Mouse (Mus musculus) midbrain, embryonic 16.5 days (tissue): ENCODE results near the gene Atrnl1. TPM values are rescaled to one million over a fixed set of nuclear protein-coding genes. Genes with fewer than 3 reads are reported as not detected.

ENCODE experiments used
- ATAC-seq: fragments of 200-750 bp; cut with Nextera tagmentation; 2 replicates; pipeline ENCODE4 v1.8.0; 2017; ENCODE audit warnings: moderate TSS enrichment
- H3K27ac ChIP-seq: fragments of 300-500 bp; sonication (generic); 2 replicates; pipeline ENCODE4 v1.5.1; 2014; ENCODE audit warnings: mild to moderate bottlenecking, low read length, mixed read lengths
- H3K27me3 ChIP-seq: fragments of 300-500 bp; sonication (generic); 2 replicates; pipeline ENCODE4 v1.6.1; 2014; ENCODE audit warnings: low read depth, low read length, mixed read lengths; ENCODE audit not compliant: control insufficient read depth, insufficient read depth
- H3K36me3 ChIP-seq: fragments of 300-500 bp; sonication (generic); 2 replicates; pipeline ENCODE4 v1.6.1; 2014; ENCODE audit warnings: mild to moderate bottlenecking, low read length, moderate library complexity, mixed read lengths; ENCODE audit not compliant: control insufficient read depth, insufficient read depth
- H3K4me1 ChIP-seq: fragments of 300-500 bp; sonication (generic); 2 replicates; pipeline ENCODE4 v1.6.1; 2014; ENCODE audit warnings: mild to moderate bottlenecking, low read length, mixed read lengths; ENCODE audit not compliant: control insufficient read depth, insufficient read depth
- H3K4me2 ChIP-seq: fragments of 300-500 bp; sonication (generic); 2 replicates; pipeline ENCODE4 v1.6.1; 2014; ENCODE audit warnings: mild to moderate bottlenecking, low read length, mixed read lengths
- H3K4me3 ChIP-seq: fragments of 300-500 bp; sonication (generic); 2 replicates; pipeline ENCODE4 v1.5.1; 2014; ENCODE audit warnings: low read depth, mild to moderate bottlenecking, low read length, moderate library complexity, mixed read lengths
- H3K9ac ChIP-seq: fragments of 300-500 bp; sonication (generic); 2 replicates; pipeline ENCODE4 v1.6.1; 2014; ENCODE audit warnings: low read depth, low read length, mixed read lengths
- H3K9me3 ChIP-seq: fragments of 300-500 bp; sonication (generic); replicated peaks from 2 replicates; pipeline ENCODE4 v1.6.1; 2014; ENCODE audit warnings: mild to moderate bottlenecking, low read length, mixed read lengths; ENCODE audit not compliant: control insufficient read depth, poor library complexity, severe bottlenecking
- WGBS: fragments of 180-500 bp; shearing (Covaris S2); extraction: QIAGEN DNeasy Blood & Tissue Kit; methylation state at CpG from one replicate; pipeline ENCODE4 v1.1.7; 2014; 5-methylcytosine and 5-hydroxymethylcytosine counted together
- polyA plus RNA-seq: library from polyadenylated mRNA; unstranded; fragments of >200 nt; fragmentation: Nextera tagmentation; extraction: Ambion mirVana; gene quantifications from 2 replicates; pipeline ENCODE4 v1.2.1, GENCODE M21; 2015

Atrnl1 gene
- polyA plus RNA-seq, 1 experiment from 2014 or later, result 8.3 TPM

GRCm38 (mm10) chr19:57603593-57603992, 7.2 kb upstream of the Atrnl1 start:
- Histone ChIP-seq H3K4me2 (no peak overlapping the region), H3K9ac (no peak overlapping the region), H3K36me3 (no peaks in the 10 kb centered on the region), H3K4me3 (no peak overlapping the region), H3K27ac (no peak overlapping the region), H3K27me3 (no peaks in the 10 kb centered on the region), H3K9me3 (no peaks in the 10 kb centered on the region), H3K4me1 (peaks cover 7% of the 10 kb centered on the region)
- no peak for ATAC-seq
- 78% methylated on average over 3 of the region's 3 CpGs for WGBS

DNA sequence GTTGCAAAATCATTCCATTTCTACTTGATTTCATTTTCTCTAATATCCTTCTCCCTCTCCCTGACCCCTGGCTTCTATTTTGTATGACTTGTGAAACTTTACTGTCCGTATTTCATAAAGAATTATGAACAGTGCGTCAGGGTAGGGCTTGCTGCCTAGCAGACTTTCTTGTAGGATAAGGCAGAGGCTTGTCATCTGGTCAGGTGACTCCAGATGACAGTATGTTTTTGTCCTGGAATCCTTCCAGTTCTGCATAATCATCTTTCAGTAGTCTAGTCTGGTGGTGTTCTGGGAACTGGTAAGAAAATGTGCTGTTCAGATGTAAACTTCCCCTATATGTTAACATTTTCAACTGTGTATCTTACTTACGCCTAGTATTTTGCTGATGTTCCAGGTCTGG, 4.9 kb upstream of the Atrnl1 start:
- H3K9me3 ChIP-seq, result no peaks in the 10 kb centered on the region
- no peak overlapping the region for H3K4me3 ChIP-seq
- H3K4me1 ChIP-seq, result peaks cover 2% of the 10 kb centered on the region; the same call in 1 of the 2 replicates
- ATAC-seq, result no peak
- H3K4me2 ChIP-seq, result no peak overlapping the region
- H3K36me3 ChIP-seq, result no peaks in the 10 kb centered on the region
- no peaks in the 10 kb centered on the region for H3K27me3 ChIP-seq
- no peak overlapping the region for H3K27ac ChIP-seq
- H3K9ac ChIP-seq, result no peak overlapping the region
- WGBS, result 97% methylated on average over 3 of the region's 3 CpGs

GRCm38 (mm10) chr19:57606351-57606750, 4.5 kb upstream of the Atrnl1 start:
- WGBS, result 97% methylated on average over 10 of the region's 10 CpGs
- H3K9me3 ChIP-seq, result no peaks in the 10 kb centered on the region
- no peak overlapping the region for H3K4me3 ChIP-seq
- no peak overlapping the region for H3K27ac ChIP-seq
- H3K27me3 ChIP-seq, result no peaks in the 10 kb centered on the region
- H3K4me2 ChIP-seq, result no peak overlapping the region
- no peak overlapping the region for H3K9ac ChIP-seq
- H3K36me3 ChIP-seq, result no peaks in the 10 kb centered on the region
- no peak for ATAC-seq
- H3K4me1 ChIP-seq, result peaks cover 2% of the 10 kb centered on the region; the same call in 1 of the 2 replicates

- peak overlapping the region; percentile 80 for H3K9ac ChIP-seq
- no peaks in the 10 kb centered on the region for H3K9me3 ChIP-seq
- peaks cover 19% of the 10 kb centered on the region for H3K4me1 ChIP-seq
- H3K4me3 ChIP-seq, result peak overlapping the region; percentile 78
- WGBS, result 7% methylated on average over 12 of the region's 12 CpGs
- H3K36me3 ChIP-seq, result no peaks in the 10 kb centered on the region
- no peak for ATAC-seq
- H3K27me3 ChIP-seq, result no peaks in the 10 kb centered on the region
- H3K27ac ChIP-seq, result peak overlapping the region; percentile 98; the same call in 1 of the 2 replicates
- H3K4me2 ChIP-seq, result peak overlapping the region; percentile 74
These were observed 1.3 kb upstream of the Atrnl1 start for GRCm38 (mm10) chr19:57609361-57610057.

DNA sequence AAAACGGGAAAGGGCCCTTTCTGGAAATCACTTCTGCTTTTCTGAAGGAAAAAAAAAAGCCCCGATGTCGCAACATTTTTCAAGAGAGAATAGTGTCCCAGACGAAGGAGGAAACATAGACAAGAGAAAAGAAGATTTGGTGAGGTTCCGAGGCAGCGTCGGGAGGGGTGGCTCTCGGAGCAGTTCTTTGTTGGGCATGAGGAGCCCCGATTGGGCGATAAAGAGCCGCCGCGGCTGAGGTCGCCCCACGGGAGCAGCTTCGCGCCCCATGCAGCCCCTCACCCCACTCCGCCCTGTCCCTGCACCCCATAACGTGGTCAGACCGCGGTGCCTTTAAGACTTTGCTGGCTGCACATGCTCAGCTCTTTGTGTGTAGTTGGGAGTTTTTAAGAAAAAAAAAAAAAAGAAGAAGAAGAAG, 767 bp upstream of the Atrnl1 start:
- Histone ChIP-seq H3K9me3 (no peaks in the 10 kb centered on the region), H3K4me3 (peak overlapping the region; percentile 78), H3K9ac (peak overlapping the region; percentile 80), H3K27ac (peak overlapping the region; percentile 98), H3K27me3 (no peaks in the 10 kb centered on the region), H3K4me2 (peak overlapping the region; percentile 74), H3K4me1 (peaks cover 19% of the 10 kb centered on the region), H3K36me3 (no peaks in the 10 kb centered on the region)
- ATAC-seq, result peak; percentile 54
- WGBS, result under 1% methylated on average over 21 of the region's 21 CpGs

DNA sequence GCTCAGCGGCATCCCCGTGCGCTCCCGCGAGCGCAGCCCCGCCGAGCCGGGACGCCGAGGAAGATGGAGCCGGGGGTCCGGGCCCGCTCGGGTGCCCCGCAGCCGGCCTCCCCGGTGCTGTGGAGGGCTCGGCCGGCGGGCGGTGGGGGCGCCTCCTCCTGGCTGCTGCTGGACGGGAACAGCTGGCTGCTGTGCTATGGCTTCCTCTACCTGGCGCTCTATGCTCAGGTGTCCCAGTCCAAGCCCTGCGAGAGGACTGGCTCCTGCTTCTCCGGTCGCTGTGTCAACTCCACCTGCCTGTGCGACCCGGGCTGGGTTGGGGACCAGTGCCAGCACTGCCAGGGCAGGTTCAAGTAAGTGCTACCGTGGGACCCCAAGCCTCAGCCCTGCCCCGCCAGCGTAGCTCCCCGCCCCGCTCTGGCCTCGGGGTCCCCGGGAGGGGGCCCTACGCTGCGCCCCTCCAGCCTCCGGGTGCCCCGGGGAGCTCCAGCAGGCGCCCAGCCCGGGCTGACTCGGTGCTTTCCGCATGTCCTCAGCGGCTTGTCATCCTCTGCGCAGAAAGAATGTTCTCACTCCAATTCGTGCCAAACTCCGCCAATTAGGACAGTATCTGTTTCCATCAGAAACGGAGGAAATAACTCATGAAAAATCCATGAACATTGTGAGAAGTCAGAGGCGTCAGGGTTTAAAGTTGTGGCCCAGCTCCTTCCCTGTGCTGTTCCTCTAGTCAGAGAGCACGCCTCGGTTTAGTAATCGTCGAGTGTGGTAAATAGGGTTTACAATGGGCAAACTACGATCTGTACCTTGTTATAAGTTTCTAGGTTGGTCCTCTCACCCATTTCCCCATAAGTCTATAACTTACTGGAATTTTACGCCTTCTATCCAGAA, 701 bp downstream of the Atrnl1 start:
- Histone ChIP-seq H3K4me2 (peak overlapping the region; percentile 84), H3K9ac (peak overlapping the region; percentile 80), H3K4me3 (peak overlapping the region; percentile 78), H3K27me3 (no peaks in the 10 kb centered on the region), H3K27ac (peak overlapping the region; percentile 98), H3K4me1 (peaks cover 22% of the 10 kb centered on the region), H3K9me3 (no peaks in the 10 kb centered on the region), H3K36me3 (no peaks in the 10 kb centered on the region)
- under 1% methylated on average over 53 of the region's 57 CpGs for WGBS
- ATAC-seq, result peak; percentile 81

- Histone ChIP-seq H3K4me1 (peaks cover 22% of the 10 kb centered on the region), H3K4me3 (peak overlapping the region; percentile 78), H3K4me2 (peak overlapping the region; percentile 84), H3K27me3 (no peaks in the 10 kb centered on the region), H3K36me3 (no peaks in the 10 kb centered on the region), H3K9ac (peak overlapping the region; percentile 80), H3K9me3 (no peaks in the 10 kb centered on the region), H3K27ac (no peak overlapping the region)
- WGBS, result 11% methylated on average over 2 of the region's 2 CpGs
- ATAC-seq, result no peak
These were observed 1.3 kb downstream of the Atrnl1 start for GRCm38 (mm10) chr19:57612179-57612472.

DNA sequence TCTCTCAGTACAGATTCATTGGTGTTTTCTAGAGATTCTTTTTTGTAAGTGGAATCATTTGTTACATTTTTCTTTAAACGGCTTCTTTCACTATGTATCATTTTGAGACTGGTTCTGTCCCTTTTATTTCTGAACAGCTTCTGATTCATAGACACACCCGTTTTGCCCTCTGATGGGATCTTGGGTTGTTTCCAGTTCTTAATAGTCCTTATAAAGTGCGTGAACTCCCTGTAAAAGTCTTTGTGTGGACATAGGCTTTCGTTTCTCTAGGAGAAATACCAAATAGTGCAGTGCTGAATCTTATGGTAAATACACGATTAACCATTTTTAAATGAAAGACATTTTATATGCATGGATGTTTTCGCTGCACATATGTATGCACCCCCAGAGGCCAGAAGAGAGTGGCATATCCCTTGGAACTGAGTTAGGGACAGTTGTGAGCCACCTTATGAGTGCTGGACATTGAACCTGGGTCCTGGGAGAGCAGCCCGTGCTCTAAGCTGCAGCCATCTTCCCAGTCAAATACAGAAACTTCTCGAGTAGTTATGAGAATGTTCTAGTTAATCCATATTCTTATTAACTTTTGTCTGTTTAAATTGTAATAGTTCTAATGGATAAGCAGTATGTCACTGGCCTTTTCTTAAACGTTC, 5.3 kb downstream of the Atrnl1 start:
- ATAC-seq, result no peak
- Histone ChIP-seq H3K27ac (no peak overlapping the region), H3K9ac (no peak overlapping the region), H3K36me3 (no peaks in the 10 kb centered on the region), H3K4me3 (no peak overlapping the region), H3K4me2 (no peak overlapping the region), H3K4me1 (peaks cover 20% of the 10 kb centered on the region), H3K27me3 (no peaks in the 10 kb centered on the region), H3K9me3 (no peaks in the 10 kb centered on the region)
- WGBS, result 86% methylated on average over 9 of the region's 9 CpGs

DNA sequence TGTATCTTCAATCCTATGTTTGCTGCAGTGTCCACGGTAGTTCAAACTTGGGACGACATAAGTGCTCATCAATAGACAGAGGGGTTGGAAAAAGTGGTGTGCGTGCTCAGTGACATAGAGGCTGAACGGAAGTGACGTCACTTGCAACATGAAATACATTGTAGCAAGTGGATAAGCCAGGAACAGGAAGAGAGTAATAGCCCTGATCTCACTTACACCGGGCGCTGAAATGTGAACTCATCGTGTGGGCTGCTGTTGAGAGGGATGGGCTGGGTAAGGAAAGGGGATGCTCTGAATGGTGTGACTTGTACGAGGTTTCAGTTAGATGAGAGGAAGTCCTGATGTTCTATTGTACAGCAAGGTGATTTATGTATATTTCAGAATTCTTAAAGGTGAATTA, 8.3 kb downstream of the Atrnl1 start:
- WGBS, result 92% methylated on average over 9 of the region's 9 CpGs
- H3K4me3 ChIP-seq, result no peak overlapping the region
- no peak overlapping the region for H3K27ac ChIP-seq
- no peaks in the 10 kb centered on the region for H3K9me3 ChIP-seq
- ATAC-seq, result no peak
- no peak overlapping the region for H3K9ac ChIP-seq
- peaks cover 2% of the 10 kb centered on the region for H3K4me1 ChIP-seq
- no peaks in the 10 kb centered on the region for H3K36me3 ChIP-seq
- no peaks in the 10 kb centered on the region for H3K27me3 ChIP-seq
- no peak overlapping the region for H3K4me2 ChIP-seq
